ENCODE assay signal across 11 mouse cellular contexts in the genomic region with DNA sequence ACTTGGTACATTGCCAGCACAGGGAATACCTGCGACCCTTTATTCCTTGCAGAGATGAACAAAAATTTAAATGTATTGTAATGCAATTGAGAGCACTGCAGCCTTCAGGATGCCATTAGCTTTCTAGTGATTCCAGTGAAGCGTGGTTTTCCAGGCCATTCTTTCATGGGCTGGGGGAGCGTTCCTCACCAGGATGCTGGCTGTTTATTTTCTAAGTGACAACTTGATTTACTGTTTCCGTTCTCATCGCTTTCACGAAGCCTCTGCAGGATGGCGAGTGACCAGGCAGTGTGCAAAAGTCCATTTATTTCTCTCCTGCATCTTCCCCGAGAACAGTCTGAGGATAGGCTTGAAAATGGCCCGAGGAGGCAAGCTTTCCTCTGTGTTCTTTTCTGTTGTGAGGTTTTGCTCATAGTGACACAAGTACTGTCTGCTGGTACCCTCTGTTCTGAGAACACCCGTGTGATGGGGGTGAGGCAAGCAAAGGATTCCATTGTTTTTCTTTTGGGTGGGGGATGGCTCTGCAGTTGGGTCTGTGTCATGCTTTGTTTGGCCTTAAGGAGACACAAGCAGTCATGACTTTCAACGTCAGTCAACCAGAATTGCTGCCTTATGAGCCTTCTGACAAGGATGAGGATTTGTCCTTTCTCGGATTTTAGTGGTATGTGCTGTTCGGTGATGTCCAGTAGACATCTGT.
DNase-seq lines count a peak whose midpoint lies in the region; ATAC-seq and TF ChIP-seq lines count a peak whose summit lies in the region.
"Had no signal": no experiment of that assay in that cellular context is flagged by ENCODE, and none has a peak within 500 bp of the region (broad histone marks: within the 10 kb centered on the region; RNA-seq: fewer than 3 reads in every experiment).

No protein-coding gene starts in this region.

- no peak for TF ChIP-seq CTCF in lung, embryonic 14.5 days (IDR thresholded peaks at IDR 0.05; ENCODE audit: low read depth)
- TF ChIP-seq CTCF in lung, adult 2 months (IDR thresholded peaks at IDR 0.05; ENCODE audit: insufficient read depth, low read length): no peak

- TF ChIP-seq POLR2A in lung, adult 2 months (IDR thresholded peaks at IDR 0.05; ENCODE audit: borderline replicate concordance, extremely low read depth, low read depth, low read length): no peak

- peak; percentile 77 for ATAC-seq in lung, embryonic 14.5 days (ENCODE audit: insufficient read depth)
- peak; percentile 80 for ATAC-seq in kidney, embryonic 15.5 days (replicated peaks; ENCODE audit: low FRiP score)
- ATAC-seq in neural tube, embryonic 12.5 days (ENCODE audit: low FRiP score, low read depth): peak; percentile 52; the same call in 1 of the 2 replicates

- H3K27ac ChIP-seq in lung, embryonic 14.5 days (ENCODE audit: low read depth): peak overlapping the region; percentile 42; the same call in 1 of the 2 replicates
- 0 out of 2 replicates have a peak overlapping the region, but pooled peaks have one; percentile 2 for H3K27ac ChIP-seq in kidney, embryonic 15.5 days
- H3K27ac ChIP-seq in neural tube, embryonic 12.5 days: no peak overlapping the region
- H3K27ac ChIP-seq: heart, embryonic 15.5 days; limb, embryonic 10.5 days; stomach, embryonic 15.5 days had no signal

- no peak overlapping the region for H3K4me2 ChIP-seq in lung, embryonic 14.5 days
- H3K4me2 ChIP-seq in kidney, embryonic 15.5 days: no peak overlapping the region
- H3K4me2 ChIP-seq in neural tube, embryonic 12.5 days (replicated peaks): peak overlapping the region; percentile 27
- H3K4me2 ChIP-seq: heart, embryonic 15.5 days; stomach, embryonic 15.5 days had no signal

- H3K4me1 ChIP-seq in lung, embryonic 14.5 days (ENCODE audit: insufficient read depth): 0 out of 2 replicates have a peak, but pooled peaks cover 3% of the 10 kb centered on the region
- no peaks in the 10 kb centered on the region for H3K4me1 ChIP-seq in lung, adult 2 months (ENCODE audit: control insufficient read depth, insufficient read depth, low read length)
- peaks cover 15% of the 10 kb centered on the region for H3K4me1 ChIP-seq in kidney, embryonic 15.5 days
- H3K4me1 ChIP-seq in neural tube, embryonic 12.5 days: peaks cover 19% of the 10 kb centered on the region
- H3K4me1 ChIP-seq: heart, embryonic 15.5 days; stomach, embryonic 15.5 days had no signal

- H3K9me3 ChIP-seq in lung, embryonic 14.5 days (ENCODE audit: low read depth, low read length): no peaks in the 10 kb centered on the region
- H3K9me3 ChIP-seq in kidney, embryonic 15.5 days (replicated peaks): no peaks in the 10 kb centered on the region
- no peaks in the 10 kb centered on the region for H3K9me3 ChIP-seq in neural tube, embryonic 12.5 days
- H3K9me3 ChIP-seq: heart, embryonic 15.5 days; limb, embryonic 10.5 days; stomach, embryonic 15.5 days had no signal

- DNase-seq in lung, embryonic 14.5 days: peak; percentile 80
- no peak for DNase-seq in lung, adult 2 months
- DNase-seq in embryo, embryonic 9.5 days (ENCODE audit: extremely low spot score): peak; percentile 39
- no peak for DNase-seq in cerebellum, adult 9-11 months
- DNase-seq in adrenal gland, postnatal 25 days: no peak
- DNase-seq in frontal cortex, postnatal 36 days (ENCODE audit: low spot score in 2 of 2): no peak

- H3K4me3 ChIP-seq in lung, embryonic 14.5 days (ENCODE audit: low read depth, low read length): no peak overlapping the region
- no peak overlapping the region for H3K4me3 ChIP-seq in lung, adult 2 months (replicated peaks; ENCODE audit: extremely low read depth, low read depth, low read length)
- H3K4me3 ChIP-seq in kidney, embryonic 15.5 days (replicated peaks): no peak overlapping the region
- H3K4me3 ChIP-seq in neural tube, embryonic 12.5 days: no peak overlapping the region
- H3K4me3 ChIP-seq: heart, embryonic 15.5 days; limb, embryonic 10.5 days; stomach, embryonic 15.5 days had no signal

- H3K27me3 ChIP-seq in lung, embryonic 14.5 days (ENCODE audit: insufficient read depth, low read length): no peaks in the 10 kb centered on the region
- no peaks in the 10 kb centered on the region for H3K27me3 ChIP-seq in kidney, embryonic 15.5 days
- H3K27me3 ChIP-seq in neural tube, embryonic 12.5 days (replicated peaks): no peaks in the 10 kb centered on the region
- H3K27me3 ChIP-seq: heart, embryonic 15.5 days; stomach, embryonic 15.5 days had no signal

- no peak overlapping the region for H3K9ac ChIP-seq in lung, embryonic 14.5 days
- no peak overlapping the region for H3K9ac ChIP-seq in kidney, embryonic 15.5 days
- no peak overlapping the region for H3K9ac ChIP-seq in neural tube, embryonic 12.5 days
- H3K9ac ChIP-seq: heart, embryonic 15.5 days; stomach, embryonic 15.5 days had no signal

- WGBS in lung, embryonic 14.5 days: 29% methylated on average over 13 of the region's 13 CpGs
- WGBS in lung, adult 2 months: 37% methylated on average over 13 of the region's 13 CpGs
- WGBS in kidney, embryonic 15.5 days: 22% methylated on average over 13 of the region's 13 CpGs
- WGBS in neural tube, embryonic 12.5 days: 17% methylated on average over 13 of the region's 13 CpGs

- no peaks in the 10 kb centered on the region for H3K36me3 ChIP-seq in lung, embryonic 14.5 days (ENCODE audit: insufficient read depth)
- H3K36me3 ChIP-seq in kidney, embryonic 15.5 days: no peaks in the 10 kb centered on the region
- H3K36me3 ChIP-seq in neural tube, embryonic 12.5 days: no peaks in the 10 kb centered on the region
- H3K36me3 ChIP-seq: heart, embryonic 15.5 days; limb, embryonic 10.5 days; stomach, embryonic 15.5 days had no signal

Comparison
In these comparisons a context has a peak if more than half of its experiments do, and no peak if none do; other contexts are left out.
1. DNase-seq: peak in lung, embryonic 14.5 days (single experiment) and embryo, embryonic 9.5 days (single experiment); none in lung, adult 2 months (single experiment), cerebellum, adult 9-11 months (single experiment), adrenal gland, postnatal 25 days (single experiment) and frontal cortex, postnatal 36 days (0 of 2).
2. Peak in every context shown above with its lines, with median percentiles within 50 percentile points of each other: ATAC-seq.